Mouse (Mus musculus) large intestine, adult 2 months (tissue): ENCODE results near the gene Nek8. TPM values are rescaled to one million over a fixed set of nuclear protein-coding genes. Genes with fewer than 3 reads are reported as not detected.
A peak's percentile ranks its signal among the peaks of the same experiment; 100 is the strongest.
"Not testable (repeated sequence)": the region's sequence is repeated elsewhere in the genome, so short reads cannot be mapped to it uniquely, and the experiment has no call there.

Experiments
- DNase-seq: peaks from one replicate; pipeline ENCODE4 v3.0.0-alpha.2; 2012; ENCODE audit warnings: low read depth, low spot score
- WGBS: fragments of 180-500 bp; shearing (Covaris S2); methylation state at CpG from one replicate; pipeline ENCODE4 v1.1.7; 2018; 5-methylcytosine and 5-hydroxymethylcytosine counted together
- polyA plus RNA-seq: library from polyadenylated mRNA; depleted of rRNA; stranded (reverse); fragments of >200 nt; gene quantifications from 2 replicates; pipeline ENCODE4 v1.2.3, GENCODE M21; 2012

The Nek8 gene
- polyA plus RNA-seq, 1 experiment, result 6.6 TPM

DNA sequence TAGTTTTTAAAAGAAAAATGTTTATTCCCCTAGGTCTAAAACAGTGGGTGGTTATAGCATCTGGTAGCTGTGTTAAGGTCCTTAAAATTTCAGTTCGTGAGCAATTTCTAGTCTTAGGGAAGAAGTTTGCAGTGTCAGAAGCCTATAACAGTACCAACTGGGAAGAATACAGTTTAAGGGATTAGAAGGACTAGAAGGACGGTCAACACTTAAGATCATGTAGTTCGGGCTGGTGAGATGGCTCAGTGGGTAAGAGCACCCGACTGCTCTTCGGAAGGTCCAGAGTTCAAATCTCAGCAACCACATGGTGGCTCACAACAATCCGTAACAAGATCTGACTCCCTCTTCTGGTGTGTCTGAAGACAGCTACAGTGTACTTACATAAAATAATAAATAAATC lies 8.2 kb upstream of the Nek8 start:
- DNase-seq, result not testable (repeated sequence)
- WGBS, result 91% methylated on average over 6 of the region's 6 CpGs

DNA sequence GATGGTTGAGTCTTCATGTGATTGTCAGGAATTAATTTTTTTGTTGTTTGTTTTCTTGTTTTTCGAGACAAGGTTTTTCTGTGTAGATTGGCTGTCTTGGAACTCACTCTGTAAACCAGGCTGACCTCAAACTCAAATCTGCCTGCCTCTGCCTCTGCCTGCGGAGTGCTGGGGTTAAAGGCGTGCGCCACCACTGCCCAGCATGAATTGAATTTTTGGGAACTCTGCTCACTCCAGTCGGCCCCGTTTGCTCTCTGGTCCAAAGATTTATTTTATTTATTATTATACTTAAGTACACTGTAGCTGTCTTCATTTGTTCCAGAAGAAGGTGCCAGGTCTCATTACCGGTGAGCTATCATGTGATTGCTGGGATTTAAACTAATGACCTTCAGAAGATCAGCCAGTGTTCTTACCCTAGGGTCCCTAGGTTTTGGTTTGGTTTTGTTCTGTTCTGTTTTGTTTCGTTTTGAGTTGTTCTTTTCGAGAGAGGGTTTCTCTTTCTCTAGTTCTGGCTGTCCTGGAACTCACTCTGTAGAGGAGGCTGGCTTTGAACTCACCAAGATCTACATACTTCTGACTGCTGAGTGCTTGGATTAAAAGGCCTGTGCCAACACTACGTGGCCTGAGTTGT lies 7.5 kb upstream of the Nek8 start:
- 47% methylated on average over 10 of the region's 10 CpGs for WGBS
- DNase-seq, result no peak

DNA sequence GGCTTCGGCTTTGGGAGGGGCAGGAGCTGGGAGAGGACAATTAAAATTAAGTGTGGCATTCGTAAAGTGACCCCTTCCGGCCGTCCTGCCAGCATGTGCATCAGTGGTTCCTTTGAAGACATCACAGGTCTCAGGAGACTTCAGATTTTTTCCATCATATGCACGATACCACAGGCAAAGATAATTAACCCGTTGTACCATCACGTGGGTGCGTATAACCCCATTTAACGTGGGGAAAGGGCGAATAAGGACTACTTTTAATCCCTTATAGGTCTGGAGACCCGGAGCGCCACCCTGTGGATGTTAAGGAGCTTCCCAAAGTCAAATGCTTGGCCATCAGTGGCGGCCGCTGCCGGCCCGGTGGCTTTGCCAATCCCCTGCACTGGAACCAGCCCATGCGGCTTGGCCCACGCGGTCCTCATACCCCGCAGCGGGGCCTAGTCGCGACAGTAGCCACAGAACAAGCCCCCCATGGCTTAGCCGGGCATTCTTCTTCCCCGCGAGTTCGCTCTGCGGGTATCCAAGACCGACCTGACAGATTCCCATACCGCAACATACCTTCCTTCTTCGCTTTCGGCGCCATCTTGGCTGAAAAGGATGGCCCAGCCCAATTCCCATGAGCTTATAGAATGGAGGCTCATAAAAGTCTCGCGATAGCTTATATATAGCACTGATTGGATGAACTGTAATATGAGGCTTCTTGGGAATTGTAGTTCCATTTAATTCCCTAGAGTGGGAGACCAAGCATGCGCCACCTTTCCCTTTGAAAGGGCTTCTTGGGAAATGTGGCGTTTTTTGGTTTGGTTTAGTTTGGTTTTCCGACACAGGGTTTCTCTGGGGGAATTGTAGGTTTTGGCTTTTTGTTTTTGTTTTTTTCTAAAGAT lies 6.7 kb upstream of the Nek8 start, which contains the start of gene Rpl23a:
Gene Rpl23a (minus strand): TSS at position 624 of the 884 bp plus-strand sequence.
- WGBS, result under 1% methylated on average over 38 of the region's 38 CpGs
- peak; percentile 82 for DNase-seq

DNA sequence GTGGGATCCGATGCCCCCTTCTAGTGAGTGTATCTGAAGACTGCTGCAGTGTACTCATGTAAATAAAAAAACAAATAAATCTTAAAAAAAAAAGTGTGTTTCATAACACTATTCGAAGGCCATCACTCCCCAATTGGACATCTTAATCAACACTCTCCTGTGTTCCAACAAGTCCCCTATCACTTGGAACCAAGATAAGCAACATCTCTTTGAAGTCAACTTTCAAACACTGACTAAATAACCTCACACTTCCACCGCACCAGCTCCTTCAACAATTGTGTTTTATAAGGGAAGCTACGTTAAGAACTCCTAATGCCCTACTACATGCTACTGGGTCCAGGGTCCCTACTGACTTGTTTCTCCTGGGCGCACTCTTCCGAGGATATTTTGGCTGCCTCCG lies 6.0 kb upstream of the Nek8 start:
- 4% methylated on average over 7 of the region's 7 CpGs for WGBS
- no peak for DNase-seq

DNA sequence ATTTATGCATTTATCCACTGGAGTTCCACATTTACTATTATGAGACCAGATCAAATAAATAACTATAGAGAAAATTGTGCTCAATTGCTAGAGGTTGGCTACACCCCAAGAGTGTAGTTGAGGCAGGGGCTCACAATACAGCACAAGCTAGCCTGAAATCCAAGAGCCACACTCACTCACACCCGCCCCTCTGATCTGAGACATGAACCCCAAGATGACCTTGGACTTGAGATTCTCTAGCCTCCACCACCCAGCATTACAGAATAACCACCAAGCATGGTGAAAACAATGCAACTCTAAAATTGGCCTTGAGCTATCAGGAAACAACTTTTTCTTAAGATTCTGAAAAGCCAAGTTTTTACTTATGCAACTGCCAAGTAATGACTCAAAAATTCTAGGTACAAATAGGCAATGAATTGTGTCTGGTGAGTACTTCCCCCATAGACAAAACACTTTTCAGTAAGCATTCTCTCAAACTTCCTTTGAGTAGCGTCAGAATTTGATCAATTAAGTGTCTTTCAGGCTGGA lies 5.4 kb upstream of the Nek8 start:
- DNase-seq, result no peak
- 23% methylated on average over 2 of the region's 2 CpGs for WGBS

DNA sequence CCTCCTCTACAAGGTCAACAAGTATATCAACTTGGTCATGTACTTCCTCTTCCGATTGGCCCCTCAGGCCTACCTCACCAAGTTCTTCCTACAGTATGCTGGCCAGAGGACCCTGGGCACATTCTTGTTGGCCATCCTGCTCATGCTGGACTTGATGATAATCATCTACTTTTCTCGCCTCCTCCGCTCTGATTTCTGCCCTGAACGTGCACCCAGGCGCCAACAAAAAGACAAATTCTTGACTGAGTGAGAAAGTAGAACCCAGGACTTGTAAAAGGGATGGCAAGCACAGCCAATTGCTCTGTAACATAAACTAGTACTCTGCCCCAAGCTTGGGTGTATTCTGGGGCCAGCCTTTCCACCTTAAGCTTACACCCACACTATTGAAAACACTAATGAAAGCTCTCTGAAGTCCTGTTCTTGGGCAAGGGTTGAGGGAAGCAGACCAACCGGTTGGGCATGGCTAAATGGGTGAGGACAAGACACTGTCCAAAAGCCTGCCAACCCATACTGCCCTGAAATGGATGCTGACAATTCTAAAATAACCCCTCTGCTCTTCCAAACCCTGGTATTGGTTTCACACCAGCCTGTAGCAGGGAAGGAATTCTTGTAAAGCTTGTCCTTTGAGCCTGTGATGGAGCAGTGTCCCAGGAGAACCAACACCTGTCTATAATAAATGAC lies 3.7 kb upstream of the Nek8 start:
- DNase-seq, result no peak
- 70% methylated on average over 6 of the region's 6 CpGs for WGBS

DNA sequence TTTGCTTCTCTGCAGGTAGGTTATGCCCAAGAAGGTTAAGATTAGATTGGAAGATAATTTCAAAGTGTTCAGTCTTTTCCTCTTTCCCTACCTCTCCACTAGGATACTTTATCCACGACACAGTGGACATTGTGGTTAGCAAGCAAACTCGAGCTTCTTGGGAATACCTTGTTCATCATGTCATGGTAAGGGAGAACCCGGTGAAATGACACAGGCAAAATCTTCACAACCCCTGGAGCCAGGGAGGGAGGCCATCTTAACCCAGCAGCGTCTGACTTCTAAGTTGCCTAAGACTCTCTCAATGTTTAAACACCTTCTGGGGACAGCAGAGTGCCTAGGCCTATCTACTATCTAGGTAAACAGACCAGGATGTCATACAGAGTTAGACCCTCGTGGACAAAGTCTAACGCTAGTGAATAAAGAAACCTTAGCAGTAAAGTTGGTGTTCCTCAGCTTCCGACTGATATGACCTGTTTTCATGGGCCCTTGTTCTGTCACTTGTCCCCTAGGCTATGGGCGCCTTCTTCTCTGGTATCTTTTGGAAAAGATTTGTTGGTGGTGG lies 3.0 kb upstream of the Nek8 start:
- 35% methylated on average over 8 of the region's 8 CpGs for WGBS

DNA sequence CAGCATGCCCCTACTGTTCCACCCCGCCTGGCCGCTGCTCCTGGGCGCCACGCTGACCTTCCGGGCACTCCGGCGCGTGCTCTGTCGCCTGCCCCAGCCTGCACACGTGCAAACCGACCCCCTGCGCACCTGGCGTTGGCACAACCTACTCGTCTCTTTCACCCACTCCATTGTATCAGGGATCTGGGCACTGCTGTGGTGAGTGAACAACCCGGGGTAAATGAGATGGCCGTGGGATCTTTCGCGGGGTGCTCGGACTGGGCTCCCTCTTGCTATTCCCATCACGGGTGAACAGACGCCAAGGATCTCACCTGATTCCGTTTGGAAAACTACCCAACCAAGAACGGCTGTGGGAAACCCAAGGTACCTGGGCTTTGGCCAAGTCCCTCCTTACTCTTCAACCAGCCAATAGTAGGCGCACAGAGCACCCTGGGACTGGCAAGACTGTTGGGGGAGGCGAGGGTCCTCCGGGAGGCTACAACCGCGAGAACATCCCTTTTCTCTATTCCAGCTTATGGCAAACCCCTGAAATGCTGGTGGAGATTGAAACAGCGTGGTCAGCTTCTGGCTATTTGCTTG lies 2.5 kb upstream of the Nek8 start:
- no peak for DNase-seq
- 3% methylated on average over 29 of the region's 29 CpGs for WGBS

More for the DNA sequence above, 3.0 kb upstream of the Nek8 start:
- DNase-seq, result no peak

DNA sequence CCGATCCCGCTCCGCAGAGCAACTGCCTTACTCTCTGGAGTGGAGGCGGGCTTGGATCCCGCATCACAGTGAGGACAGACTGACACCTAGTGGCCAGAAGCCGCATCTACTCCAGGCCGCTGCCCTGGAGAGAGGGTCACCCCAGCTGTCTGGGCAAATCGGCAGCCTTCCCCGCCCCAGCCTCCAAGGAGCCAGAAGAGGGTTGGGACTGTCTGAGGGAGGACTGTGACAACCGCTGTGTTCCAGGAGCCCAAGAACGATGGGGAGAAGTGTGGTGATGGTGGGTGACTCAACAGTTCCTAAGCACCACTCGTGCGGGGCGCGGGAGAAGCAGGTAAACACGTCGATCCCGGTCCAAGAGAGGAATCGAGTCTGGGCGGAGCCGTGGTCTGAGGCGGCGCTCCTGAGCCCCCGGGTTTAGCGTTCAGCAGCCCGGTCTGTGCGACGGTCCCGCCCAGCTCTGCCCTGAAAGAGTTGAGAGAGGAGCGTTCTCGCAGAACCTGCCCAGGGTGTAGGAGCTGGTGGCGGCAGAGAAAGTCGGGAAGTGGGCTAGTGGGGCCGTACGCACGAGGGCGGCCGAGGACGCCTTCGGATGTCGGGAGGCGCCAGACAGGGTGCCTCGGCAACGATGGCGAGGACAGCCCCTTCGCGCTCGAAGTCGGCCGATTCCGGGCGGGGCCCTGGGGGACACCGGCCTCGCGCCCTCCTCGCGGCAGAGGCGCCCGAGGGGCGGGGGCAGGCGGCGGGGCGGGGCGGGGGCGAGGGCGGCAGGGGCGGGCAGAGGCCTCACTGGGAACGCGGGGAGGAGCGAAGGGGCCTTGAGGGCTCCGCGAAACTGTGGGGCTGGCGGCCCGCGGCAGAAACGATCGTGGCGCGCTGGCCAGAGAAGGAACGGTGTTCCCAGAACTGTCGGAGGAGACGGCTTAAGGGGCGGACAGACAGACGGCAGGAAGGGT lies 1.7 kb upstream of the Nek8 start:
- peak; percentile 78 for DNase-seq
- WGBS, result under 1% methylated on average over 84 of the region's 84 CpGs

DNA sequence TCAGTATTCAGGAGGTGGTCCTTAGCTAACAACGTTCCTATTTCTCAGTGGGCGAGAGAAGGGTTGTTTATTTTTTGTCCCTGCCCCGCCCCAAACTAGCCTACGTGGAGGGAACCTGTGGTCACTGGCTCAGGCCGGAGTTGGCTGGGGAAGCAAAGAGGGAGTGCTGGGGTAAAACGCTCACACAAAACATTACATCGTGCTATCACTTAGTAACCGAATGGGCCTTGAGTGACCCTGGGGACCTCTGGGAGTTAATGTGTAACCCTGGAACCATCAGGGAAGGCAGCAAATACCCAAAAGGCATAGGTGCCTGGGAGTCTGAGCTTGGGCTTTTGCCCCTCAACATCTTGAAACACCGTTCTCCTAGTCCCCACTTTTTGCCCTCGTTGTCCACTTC lies 962 bp upstream of the Nek8 start:
- 0% methylated on average over 10 of the region's 10 CpGs for WGBS
- no peak for DNase-seq

DNA sequence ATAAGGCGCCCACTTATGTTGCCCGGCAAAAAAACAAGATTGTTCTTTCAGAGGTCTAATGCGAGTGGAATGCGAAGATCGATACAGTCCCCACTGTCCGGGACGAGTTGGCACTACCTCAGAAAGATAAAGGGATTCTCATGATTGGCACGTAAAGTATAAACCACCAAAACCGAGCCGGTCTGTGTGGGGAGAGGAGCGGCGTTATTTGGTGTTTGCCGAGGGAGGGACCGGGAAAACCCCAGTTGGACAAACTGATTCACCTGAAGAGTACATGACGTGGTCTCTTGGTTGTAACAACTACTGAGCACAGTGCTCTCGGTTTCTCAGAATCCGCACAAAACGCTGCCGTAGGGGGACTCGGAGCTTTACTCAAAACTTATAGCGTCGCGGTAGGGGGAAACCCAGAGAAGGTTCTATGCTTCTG lies 443 bp upstream of the Nek8 start:
- under 1% methylated on average over 23 of the region's 23 CpGs for WGBS

DNA sequence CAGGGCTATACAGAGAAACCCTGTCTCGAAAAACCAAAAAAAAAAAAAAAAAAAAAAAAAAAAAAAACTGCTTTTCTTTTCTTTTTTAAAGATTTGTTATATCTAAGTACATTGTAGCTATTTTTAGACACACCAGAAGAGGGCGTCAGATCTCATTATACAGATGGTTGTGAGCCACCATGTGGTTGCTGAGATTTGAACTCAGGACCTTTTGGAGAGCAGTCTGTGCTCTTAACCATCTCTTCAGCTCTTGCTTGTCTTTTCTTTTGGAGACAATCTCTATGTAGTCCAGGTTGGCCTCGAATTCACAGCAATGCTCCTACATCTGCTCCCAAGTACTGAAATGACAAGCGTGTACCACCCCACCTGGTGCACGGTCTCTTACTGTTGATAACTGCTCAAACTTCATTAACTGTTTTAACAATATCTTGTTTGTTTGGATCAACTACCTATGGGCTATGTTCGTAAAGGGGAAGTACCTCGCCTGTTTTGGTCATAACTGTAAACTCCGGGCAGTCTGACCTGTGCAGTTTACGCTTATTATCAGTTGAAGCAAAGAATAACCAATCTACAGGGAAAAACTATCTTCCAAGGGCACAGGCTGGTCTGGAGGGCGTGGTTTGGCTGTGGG lies 589 bp downstream of the Nek8 start:
- DNase-seq, result no peak
- WGBS, result under 1% methylated on average over 9 of the region's 10 CpGs

More for the DNA sequence above, 443 bp upstream of the Nek8 start:
- no peak for DNase-seq

DNA sequence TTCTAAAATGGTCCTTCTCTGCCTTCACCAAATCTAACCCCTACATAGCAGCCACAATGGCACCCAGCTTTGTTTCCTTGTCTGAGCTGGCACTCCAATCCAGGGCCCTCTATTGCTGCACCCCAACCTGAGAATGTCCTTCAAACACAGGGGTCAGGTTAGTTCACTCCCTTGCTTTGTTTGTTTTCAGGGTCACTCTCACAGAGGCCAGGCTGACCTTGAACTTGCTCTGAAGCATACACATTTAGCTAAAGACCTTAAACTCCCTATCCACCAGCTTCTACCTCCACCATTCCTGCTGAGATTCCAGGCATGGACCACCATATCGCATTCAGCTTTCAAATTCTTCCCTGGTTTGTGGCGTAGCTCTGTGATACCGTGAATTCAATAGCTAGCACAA lies 2.0 kb downstream of the Nek8 start:
- WGBS, result 73% methylated on average over 3 of the region's 3 CpGs
- DNase-seq, result no peak

DNA sequence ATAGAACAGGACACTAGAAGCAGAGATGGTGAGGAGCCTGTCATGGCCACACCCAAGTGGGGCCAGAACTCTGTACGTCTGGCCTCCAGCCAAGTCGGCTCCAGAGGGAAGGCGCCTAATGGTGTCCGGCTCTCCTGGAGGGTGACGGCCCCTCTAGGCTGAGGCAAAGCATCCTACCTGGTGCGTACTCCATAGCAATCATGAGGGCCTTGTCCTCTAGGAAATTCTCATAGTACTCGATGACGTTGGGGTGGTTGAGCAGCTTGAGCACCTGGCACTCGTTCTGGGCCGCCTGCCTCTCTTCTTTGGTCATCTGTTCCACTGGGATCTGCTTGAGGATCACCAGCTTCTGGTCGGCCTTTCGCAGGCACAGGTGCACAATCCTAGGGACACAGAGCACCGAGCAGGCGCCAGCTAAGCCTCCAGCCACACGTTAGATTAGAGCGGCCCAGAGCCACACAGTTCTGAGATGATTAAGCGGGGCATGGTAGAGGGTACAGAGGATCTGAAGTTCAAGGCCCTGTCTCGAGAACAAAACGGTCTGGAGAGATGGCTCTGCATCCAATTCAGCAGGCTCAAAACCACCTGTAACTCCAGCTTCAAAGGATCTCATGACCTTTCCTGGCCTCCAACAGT lies 3.6 kb downstream of the Nek8 start:
- 73% methylated on average over 19 of the region's 19 CpGs for whole genome bisulfite sequencing
- DNase-seq, result no peak

DNA sequence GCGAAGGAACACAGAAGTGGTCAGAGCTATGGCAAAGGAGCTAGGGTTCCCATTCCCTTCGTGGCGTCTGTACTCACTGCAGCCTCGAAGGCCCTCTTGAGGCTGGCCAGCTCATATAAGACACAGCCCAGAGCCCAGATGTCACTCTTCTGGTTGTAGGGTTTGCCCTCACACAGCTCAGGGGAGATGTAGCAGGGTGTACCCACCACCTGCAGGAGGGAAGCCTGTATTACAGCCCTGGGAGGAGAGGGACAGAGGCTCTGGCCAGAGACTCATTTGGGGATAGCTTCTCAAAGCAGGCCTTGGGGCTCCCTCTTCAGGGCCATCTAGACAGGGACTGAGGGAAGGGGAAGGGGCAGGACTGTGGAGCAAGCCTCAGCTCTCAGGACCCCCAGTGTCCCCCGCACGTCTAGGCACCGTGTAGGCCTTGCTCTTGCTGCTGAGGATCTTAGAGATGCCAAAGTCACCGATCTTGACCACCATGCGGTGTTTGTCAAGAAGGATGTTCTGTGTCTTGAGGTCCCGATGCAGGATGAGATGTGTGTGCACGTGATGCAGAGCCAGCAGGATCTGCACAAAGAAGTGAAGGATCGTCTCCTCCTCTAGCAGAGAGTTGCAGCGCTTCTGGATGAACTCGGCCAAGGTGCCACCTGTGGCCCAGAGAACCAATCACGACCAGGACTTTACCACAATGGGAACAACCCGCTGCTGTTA lies 4.3 kb downstream of the Nek8 start:
- 78% methylated on average over 16 of the region's 16 CpGs for WGBS
- DNase-seq, result no peak

DNA sequence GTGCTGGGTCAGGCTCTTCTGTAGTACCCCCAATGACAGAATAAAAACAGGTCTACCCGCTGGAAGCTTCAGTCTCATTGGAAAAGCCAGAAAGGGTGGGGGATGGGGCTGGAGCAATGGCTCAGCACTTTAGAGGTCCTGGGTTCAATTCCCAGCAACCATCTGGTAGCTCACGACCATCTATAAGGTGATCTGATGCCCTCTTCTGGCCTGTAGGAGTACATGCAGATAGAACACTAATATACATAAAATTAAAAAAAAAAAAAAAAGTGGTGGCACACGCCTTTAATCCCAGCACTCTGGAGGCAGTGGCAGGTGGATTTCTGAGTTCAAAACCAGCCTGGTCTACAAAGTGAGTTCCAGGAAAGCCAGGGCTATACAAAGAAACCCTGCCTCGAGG lies 5.1 kb downstream of the Nek8 start:
- 57% methylated on average over 4 of the region's 4 CpGs for WGBS
- no peak for DNase-seq

DNA sequence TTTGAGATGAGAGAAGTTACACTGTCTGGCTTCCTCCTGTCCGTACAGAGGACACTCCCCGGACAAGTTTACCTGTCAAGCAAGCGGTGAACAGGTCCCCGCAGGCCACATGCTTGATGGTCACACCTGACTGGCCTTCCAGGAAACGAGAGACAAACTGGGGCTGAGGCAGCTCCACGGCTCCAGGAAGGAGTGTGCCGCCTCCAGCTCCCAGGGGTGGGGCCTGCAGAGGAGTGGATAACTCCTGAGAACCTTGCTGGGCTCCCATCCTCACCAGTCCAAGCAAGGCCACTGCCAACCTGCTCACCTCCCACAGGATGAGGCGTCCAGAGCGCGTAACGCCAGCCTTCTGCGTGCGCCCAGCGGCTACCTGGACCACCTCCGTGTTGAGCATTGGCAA lies 6.2 kb downstream of the Nek8 start:
- DNase-seq, result no peak
- 62% methylated on average over 15 of the region's 15 CpGs for WGBS
